Mouse (Mus musculus): ENCODE data around the gene Pou2f1. TPM values are rescaled to one million over a fixed set of nuclear protein-coding genes. Genes with fewer than 3 reads are reported as not detected.

Pou2f1 gene
- polyA plus RNA-seq, 1 experiment from 2014 or later: 15.5 TPM

DNA sequence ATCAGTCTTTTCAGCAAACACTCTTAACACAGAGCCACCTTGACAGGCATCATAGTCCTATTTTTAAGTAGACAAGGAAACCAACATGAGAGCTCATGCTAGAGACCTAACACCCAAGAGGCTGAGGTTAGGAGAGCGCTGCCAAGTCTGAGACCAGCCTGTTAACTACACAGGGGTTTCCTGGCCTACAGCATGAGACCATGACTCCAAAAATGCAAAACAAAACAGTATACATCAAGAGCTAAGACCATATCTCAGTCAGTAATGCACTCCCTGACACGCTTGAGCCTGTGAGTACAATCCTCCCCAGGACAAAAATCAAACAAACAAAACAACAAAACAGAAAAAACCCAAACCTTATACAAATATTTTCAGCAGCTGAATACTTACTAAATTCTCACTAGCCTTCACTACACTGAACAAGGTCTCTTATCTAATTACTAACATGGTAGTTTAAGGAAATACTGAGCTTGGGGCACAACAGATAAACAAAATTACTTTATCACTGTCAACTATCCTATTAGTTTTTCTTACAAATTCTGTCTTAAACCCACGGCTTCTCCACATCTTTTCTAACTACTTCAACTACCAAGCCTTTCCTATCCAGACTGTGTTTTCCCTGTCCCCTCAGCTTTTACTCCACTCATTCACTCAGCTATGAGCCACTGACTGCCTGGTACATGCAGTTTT, 33.3 kb downstream of the Pou2f1 start:
- Histone ChIP-seq H3K27me3 (replicated peaks; ENCODE audit: control insufficient read depth, insufficient read depth, low read length) (no peaks in the 10 kb centered on the region), H3K4me3 (ENCODE audit: low read depth, low read length) (no peak overlapping the region), H3K27ac (ENCODE audit: low read depth, low read length) (no peak overlapping the region), H3K9ac (ENCODE audit: low read depth, low read length) (no peak overlapping the region), H3K4me2 (no peak overlapping the region), H3K9me3 (ENCODE audit: control insufficient read depth, low read length) (no peaks in the 10 kb centered on the region), H3K4me1 (replicated peaks; ENCODE audit: control insufficient read depth, insufficient read depth, low read length) (peaks cover 8% of the 10 kb centered on the region), H3K36me3 (ENCODE audit: control insufficient read depth, insufficient read depth, low read length) (no peaks in the 10 kb centered on the region)
- 62% methylated on average over 3 of the region's 3 CpGs for WGBS
- no peak for DNase-seq (ENCODE audit: low spot score)
- ATAC-seq (replicated peaks; ENCODE audit: low FRiP score): peak; percentile 63; the same call in 1 of the 2 replicates

DNA sequence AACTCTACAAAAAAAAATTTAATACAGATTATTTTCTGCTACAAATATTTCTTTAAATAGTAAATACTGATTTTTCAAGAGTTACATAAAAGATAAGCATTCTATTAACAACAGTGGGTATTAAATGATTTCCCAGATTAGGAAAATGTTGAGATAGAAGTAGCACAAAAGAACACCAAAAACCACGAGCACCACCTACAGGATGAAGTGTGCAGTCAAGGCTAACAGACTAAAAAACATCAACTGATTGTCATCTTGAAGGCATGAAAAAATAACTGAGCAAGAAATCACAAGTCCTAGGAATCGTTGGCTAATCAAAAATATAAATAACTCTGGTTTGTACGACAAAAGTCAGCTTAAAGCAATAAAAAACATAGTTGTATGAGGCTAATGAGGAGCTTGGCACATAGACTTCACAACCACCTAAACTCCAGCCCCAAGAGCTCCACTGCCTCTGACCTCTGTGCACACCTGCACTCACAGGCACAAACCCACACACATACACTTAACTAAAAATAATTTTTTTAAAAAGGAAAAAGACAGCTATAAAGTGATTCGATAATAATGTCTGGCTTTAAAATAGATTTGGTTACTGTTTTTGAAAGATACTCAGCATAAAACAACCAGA, 35.3 kb downstream of the Pou2f1 start:
- Histone ChIP-seq H3K4me2 (no peak overlapping the region), H3K9ac (ENCODE audit: low read depth, low read length) (no peak overlapping the region), H3K9me3 (ENCODE audit: control insufficient read depth, low read length) (no peaks in the 10 kb centered on the region), H3K36me3 (ENCODE audit: control insufficient read depth, insufficient read depth, low read length) (no peaks in the 10 kb centered on the region), H3K4me3 (ENCODE audit: low read depth, low read length) (no peak overlapping the region), H3K27me3 (replicated peaks; ENCODE audit: control insufficient read depth, insufficient read depth, low read length) (no peaks in the 10 kb centered on the region), H3K27ac (ENCODE audit: low read depth, low read length) (no peak overlapping the region), H3K4me1 (replicated peaks; ENCODE audit: control insufficient read depth, insufficient read depth, low read length) (peaks cover 12% of the 10 kb centered on the region)
- no peak for DNase-seq (ENCODE audit: low spot score)
- WGBS: 41% methylated on average over 4 of the region's 4 CpGs
- 0 out of 2 replicates have a peak, but pooled peaks have one; percentile 43 for ATAC-seq (replicated peaks; ENCODE audit: low FRiP score)

DNA sequence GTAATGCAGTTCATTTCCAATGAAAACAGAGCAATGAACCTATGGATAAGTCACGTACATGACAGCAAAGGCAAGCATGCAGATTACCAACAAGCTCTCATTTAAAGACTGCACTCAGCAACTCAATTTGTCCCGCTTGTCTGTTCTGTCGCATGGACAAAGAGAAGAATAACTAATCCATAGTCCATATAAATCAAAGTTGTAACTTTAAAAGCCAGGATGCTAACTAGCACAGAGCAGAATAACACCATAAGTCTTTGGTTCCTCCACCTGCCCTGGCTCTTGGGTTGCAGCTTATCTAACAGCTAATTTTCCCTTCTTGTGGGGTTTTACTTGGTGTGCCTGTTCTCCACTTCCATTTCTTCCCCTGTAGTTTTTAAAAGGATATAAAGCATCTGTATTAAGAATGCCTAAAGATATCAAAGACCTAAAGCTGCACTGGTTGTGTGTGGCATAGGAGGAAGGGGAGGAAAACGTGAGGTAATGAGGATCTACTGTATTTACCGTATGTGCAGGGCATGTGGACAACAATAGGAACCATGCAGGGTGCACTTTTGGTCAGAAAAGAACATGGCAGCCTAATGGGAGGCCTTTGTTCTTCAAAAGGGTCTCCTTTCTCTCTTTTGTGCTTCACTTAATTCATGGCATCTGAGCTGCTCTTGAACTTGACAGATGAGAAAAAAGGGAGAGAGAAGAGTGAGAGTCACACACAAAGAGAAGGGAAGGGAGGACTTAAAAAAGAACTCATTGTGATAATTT, 36.1 kb downstream of the Pou2f1 start:
- no peak overlapping the region for H3K4me2 ChIP-seq
- no peak for ATAC-seq (replicated peaks; ENCODE audit: low FRiP score)
- H3K9ac ChIP-seq (ENCODE audit: low read depth, low read length): no peak overlapping the region
- no peak overlapping the region for H3K4me3 ChIP-seq (ENCODE audit: low read depth, low read length)
- no peaks in the 10 kb centered on the region for H3K9me3 ChIP-seq (ENCODE audit: control insufficient read depth, low read length)
- 88% methylated on average over 5 of the region's 5 CpGs for whole genome bisulfite sequencing
- no peak for DNase-seq (ENCODE audit: low spot score)
- H3K4me1 ChIP-seq (replicated peaks; ENCODE audit: control insufficient read depth, insufficient read depth, low read length): peaks cover 20% of the 10 kb centered on the region
- H3K27ac ChIP-seq (ENCODE audit: low read depth, low read length): no peak overlapping the region
- H3K36me3 ChIP-seq (ENCODE audit: control insufficient read depth, insufficient read depth, low read length): no peaks in the 10 kb centered on the region
- no peaks in the 10 kb centered on the region for H3K27me3 ChIP-seq (replicated peaks; ENCODE audit: control insufficient read depth, insufficient read depth, low read length)

DNA sequence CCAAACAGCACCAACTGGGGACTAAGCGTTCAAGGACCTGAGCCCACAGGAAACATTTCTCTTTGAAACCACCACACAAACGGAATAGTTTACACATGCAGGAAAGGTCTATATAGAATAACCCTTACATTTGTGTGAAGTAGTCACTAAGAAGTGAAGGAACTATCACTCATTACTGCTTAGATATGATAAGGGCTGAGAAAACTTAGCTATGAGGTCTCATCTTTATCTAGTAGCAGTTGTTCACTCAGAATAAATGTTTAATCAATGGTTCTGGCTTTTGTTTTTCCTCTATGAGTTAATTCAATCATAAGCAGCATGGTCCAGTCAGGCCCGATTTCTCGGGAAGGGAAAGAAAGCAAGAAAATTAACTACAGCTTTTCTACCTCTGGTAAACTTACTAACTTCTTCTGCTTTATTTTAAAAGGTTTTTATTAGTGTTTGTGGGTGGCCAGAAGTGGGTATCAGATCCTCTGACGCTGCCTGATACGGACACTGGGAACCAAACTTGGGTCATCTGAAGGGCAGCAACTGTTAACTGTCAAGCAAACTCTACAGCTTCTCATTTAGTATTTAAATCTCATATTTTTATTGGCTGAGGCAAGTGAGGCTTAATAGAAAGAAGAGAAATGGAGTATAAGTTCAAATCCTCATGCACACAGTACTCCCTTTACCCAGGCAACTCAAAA, 40.7 kb downstream of the Pou2f1 start:
- DNase-seq (ENCODE audit: low spot score): no peak
- Histone ChIP-seq H3K4me2 (peak overlapping the region; percentile 19), H3K27ac (ENCODE audit: low read depth, low read length) (no peak overlapping the region), H3K9ac (ENCODE audit: low read depth, low read length) (no peak overlapping the region), H3K4me3 (ENCODE audit: low read depth, low read length) (no peak overlapping the region), H3K9me3 (ENCODE audit: control insufficient read depth, low read length) (no peaks in the 10 kb centered on the region), H3K4me1 (replicated peaks; ENCODE audit: control insufficient read depth, insufficient read depth, low read length) (peaks cover 24% of the 10 kb centered on the region), H3K27me3 (replicated peaks; ENCODE audit: control insufficient read depth, insufficient read depth, low read length) (no peaks in the 10 kb centered on the region), H3K36me3 (ENCODE audit: control insufficient read depth, insufficient read depth, low read length) (no peaks in the 10 kb centered on the region)
- 56% methylated on average over 6 of the region's 6 CpGs for WGBS
- ATAC-seq (replicated peaks; ENCODE audit: low FRiP score): no peak; the same call in 1 of the 2 replicates

DNA sequence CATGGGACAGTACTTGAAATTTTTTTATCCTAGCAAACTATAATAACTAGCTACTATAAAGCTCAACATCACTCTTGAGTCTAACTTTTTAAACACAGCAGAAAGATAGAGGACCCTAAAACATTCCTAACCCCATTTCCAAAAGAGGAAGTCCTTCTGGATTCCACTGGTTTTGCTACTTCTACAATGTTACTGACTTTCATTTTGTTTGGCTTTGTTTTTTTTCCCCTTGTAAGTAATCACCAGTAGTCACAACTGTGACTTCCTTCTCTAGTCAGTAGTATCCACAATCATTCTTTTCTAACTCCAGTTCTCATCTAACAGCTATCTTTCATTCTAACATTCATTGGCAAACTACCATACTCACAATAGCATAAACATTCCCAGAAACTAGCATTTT, 44.3 kb downstream of the Pou2f1 start:
- H3K36me3 ChIP-seq (ENCODE audit: control insufficient read depth, insufficient read depth, low read length): no peaks in the 10 kb centered on the region
- H3K27ac ChIP-seq (ENCODE audit: low read depth, low read length): no peak overlapping the region
- H3K9ac ChIP-seq (ENCODE audit: low read depth, low read length): no peak overlapping the region
- H3K4me1 ChIP-seq (replicated peaks; ENCODE audit: control insufficient read depth, insufficient read depth, low read length): peaks cover 24% of the 10 kb centered on the region
- no peak overlapping the region for H3K4me2 ChIP-seq
- H3K27me3 ChIP-seq (replicated peaks; ENCODE audit: control insufficient read depth, insufficient read depth, low read length): no peaks in the 10 kb centered on the region
- no peak for ATAC-seq (replicated peaks; ENCODE audit: low FRiP score)
- no peaks in the 10 kb centered on the region for H3K9me3 ChIP-seq (ENCODE audit: control insufficient read depth, low read length)
- no peak for DNase-seq (ENCODE audit: low spot score)
- H3K4me3 ChIP-seq (ENCODE audit: low read depth, low read length): no peak overlapping the region

DNA sequence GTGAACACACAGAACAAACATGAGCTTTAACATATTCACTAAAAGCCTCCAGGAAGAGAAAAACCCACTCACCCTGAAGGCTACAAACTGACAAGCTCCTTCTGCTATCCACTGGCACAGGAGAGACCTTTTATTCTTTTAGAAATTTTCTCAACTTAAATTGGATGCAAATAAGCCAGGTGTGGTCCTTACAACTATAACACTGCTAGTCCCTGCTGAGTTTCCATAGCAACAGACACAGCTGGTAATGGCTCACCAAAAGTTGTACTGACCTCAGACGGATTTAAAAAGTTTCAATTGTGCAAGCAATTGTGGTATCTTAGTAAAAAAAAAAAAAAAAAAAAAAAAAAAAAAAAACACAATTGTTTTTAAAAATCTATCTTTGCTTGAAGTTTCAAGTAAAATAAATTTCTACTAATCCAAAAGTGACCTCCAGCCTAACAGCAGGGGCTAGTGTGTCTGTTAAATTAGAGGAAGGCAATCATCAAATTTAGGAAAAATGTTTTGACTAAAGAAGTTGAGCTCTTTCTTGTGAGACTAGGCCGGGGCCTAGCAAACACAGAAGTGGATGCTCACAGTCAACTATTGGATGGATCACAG, 54.2 kb downstream of the Pou2f1 start:
- 77% methylated on average over 2 of the region's 2 CpGs for WGBS
- H3K9ac ChIP-seq (ENCODE audit: low read depth, low read length): no peak overlapping the region
- no peaks in the 10 kb centered on the region for H3K27me3 ChIP-seq (replicated peaks; ENCODE audit: control insufficient read depth, insufficient read depth, low read length)
- no peaks in the 10 kb centered on the region for H3K36me3 ChIP-seq (ENCODE audit: control insufficient read depth, insufficient read depth, low read length)
- DNase-seq (ENCODE audit: low spot score): no peak
- no peaks in the 10 kb centered on the region for H3K4me1 ChIP-seq (replicated peaks; ENCODE audit: control insufficient read depth, insufficient read depth, low read length)
- H3K4me3 ChIP-seq (ENCODE audit: low read depth, low read length): no peak overlapping the region
- H3K27ac ChIP-seq (ENCODE audit: low read depth, low read length): no peak overlapping the region
- ATAC-seq (replicated peaks; ENCODE audit: low FRiP score): no peak
- H3K9me3 ChIP-seq (ENCODE audit: control insufficient read depth, low read length): no peaks in the 10 kb centered on the region
- no peak overlapping the region for H3K4me2 ChIP-seq

DNA sequence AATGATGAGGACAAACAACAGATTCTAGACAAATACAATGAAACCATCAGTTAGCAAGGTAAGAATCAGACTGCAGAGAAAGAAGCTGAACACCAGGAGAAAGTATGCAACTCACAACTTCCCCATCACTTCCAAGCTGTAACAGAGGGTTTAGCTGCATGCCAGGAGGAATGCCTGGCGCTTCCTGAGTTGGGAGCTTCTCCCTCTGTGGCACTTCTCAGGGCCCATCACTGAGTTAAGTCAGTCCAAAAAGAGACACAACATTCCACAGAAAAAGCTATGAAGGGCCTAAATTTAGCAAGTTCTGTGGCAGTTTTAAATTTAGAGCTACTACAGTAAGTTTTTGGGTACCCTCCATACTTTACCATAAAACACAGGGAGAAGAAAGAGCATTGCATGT, 59.2 kb downstream of the Pou2f1 start:
- DNase-seq (ENCODE audit: low spot score): no peak
- no peak overlapping the region for H3K27ac ChIP-seq (ENCODE audit: low read depth, low read length)
- WGBS: 75% methylated on average over 1 of the region's 1 CpGs

DNA sequence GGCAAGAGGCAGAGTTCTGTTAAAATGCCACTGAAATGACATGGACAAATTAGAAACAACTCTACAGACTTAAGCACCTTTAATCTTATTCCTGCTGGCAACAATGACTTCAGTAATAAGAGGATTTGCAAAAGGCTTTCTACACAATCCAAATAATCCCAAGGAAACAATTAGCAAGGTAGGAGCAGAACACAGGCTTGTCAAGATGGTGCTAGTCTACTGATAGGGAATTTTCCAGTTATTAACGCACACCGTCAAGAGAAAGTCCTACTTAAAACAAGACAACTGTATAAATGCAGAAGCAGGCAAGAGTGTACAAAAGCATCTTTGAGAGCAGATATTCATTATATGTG, 67.0 kb downstream of the Pou2f1 start:
- H3K4me2 ChIP-seq: no peak overlapping the region
- no peaks in the 10 kb centered on the region for H3K9me3 ChIP-seq (ENCODE audit: control insufficient read depth, low read length)
- WGBS: 87% methylated on average over 2 of the region's 2 CpGs
- ATAC-seq (replicated peaks; ENCODE audit: low FRiP score) (no peak), DNase-seq (ENCODE audit: low spot score) (no peak)
- no peak overlapping the region for H3K27ac ChIP-seq (ENCODE audit: low read depth, low read length)
- H3K36me3 ChIP-seq (ENCODE audit: control insufficient read depth, insufficient read depth, low read length): no peaks in the 10 kb centered on the region
- H3K27me3 ChIP-seq (replicated peaks; ENCODE audit: control insufficient read depth, insufficient read depth, low read length): no peaks in the 10 kb centered on the region
- no peak overlapping the region for H3K4me3 ChIP-seq (ENCODE audit: low read depth, low read length)
- peaks cover 4% of the 10 kb centered on the region; the same call in 1 of the 2 replicates for H3K4me1 ChIP-seq (replicated peaks; ENCODE audit: control insufficient read depth, insufficient read depth, low read length)
- no peak overlapping the region for H3K9ac ChIP-seq (ENCODE audit: low read depth, low read length)

More for the DNA sequence above, 59.2 kb downstream of the Pou2f1 start:
- Histone ChIP-seq H3K9ac (ENCODE audit: low read depth, low read length) (no peak overlapping the region), H3K4me1 (replicated peaks; ENCODE audit: control insufficient read depth, insufficient read depth, low read length) (no peaks in the 10 kb centered on the region), H3K27me3 (replicated peaks; ENCODE audit: control insufficient read depth, insufficient read depth, low read length) (no peaks in the 10 kb centered on the region), H3K9me3 (ENCODE audit: control insufficient read depth, low read length) (no peaks in the 10 kb centered on the region), H3K36me3 (ENCODE audit: control insufficient read depth, insufficient read depth, low read length) (no peaks in the 10 kb centered on the region), H3K4me2 (no peak overlapping the region), H3K4me3 (ENCODE audit: low read depth, low read length) (no peak overlapping the region)
- ATAC-seq (replicated peaks; ENCODE audit: low FRiP score): no peak

All from liver, embryonic 11.5 days (tissue).